Mouse (Mus musculus): Measurements from ENCODE around the gene Trp73.

Gene Trp73

GRCm38 (mm10) chr4:154028646-154029045, 111.4 kb downstream of the Trp73 start:
- no peak for DNase-seq (ENCODE audit: low spot score)

GRCm38 (mm10) chr4:154028066-154028465, 111.9 kb downstream of the Trp73 start:
- DNase-seq (ENCODE audit: low spot score), result no peak

- no peak for DNase-seq (ENCODE audit: low spot score)
Observed at GRCm38 (mm10) chr4:154026441-154026761, 113.6 kb downstream of the Trp73 start.

- DNase-seq (ENCODE audit: low spot score), result peak; percentile 82
Observed at GRCm38 (mm10) chr4:154025641-154026440, 114.2 kb downstream of the Trp73 start, which contains the start of gene Smim1. TSS of gene Smim1 (minus strand) at chr4:154026230.

- peak; percentile 40 for DNase-seq (ENCODE audit: low spot score)
Observed at GRCm38 (mm10) chr4:154024729-154025521, 115.1 kb downstream of the Trp73 start.

- DNase-seq (ENCODE audit: low spot score), result peak; percentile 78
Observed at GRCm38 (mm10) chr4:154023754-154024601, 116.0 kb downstream of the Trp73 start.

- no peak for DNase-seq (ENCODE audit: low spot score)
Observed at GRCm38 (mm10) chr4:154022844-154023243, 117.2 kb downstream of the Trp73 start.

- DNase-seq (ENCODE audit: low spot score), result peak; percentile 88
Observed at GRCm38 (mm10) chr4:154022407-154022806, 117.6 kb downstream of the Trp73 start.

GRCm38 (mm10) chr4:154021432-154021831, 118.6 kb downstream of the Trp73 start:
- DNase-seq (ENCODE audit: low spot score), result peak; percentile 60

- DNase-seq (ENCODE audit: low spot score), result no peak
Observed at GRCm38 (mm10) chr4:154019571-154019970, 120.4 kb downstream of the Trp73 start.

GRCm38 (mm10) chr4:154015476-154015875, 124.5 kb downstream of the Trp73 start:
- no peak for DNase-seq (ENCODE audit: low spot score)

GRCm38 (mm10) chr4:154012132-154012882, 127.7 kb downstream of the Trp73 start:
- peak; percentile 43 for DNase-seq (ENCODE audit: low spot score)

GRCm38 (mm10) chr4:154011646-154012089, 128.3 kb downstream of the Trp73 start, which contains the start of gene Lrrc47:
TSS of gene Lrrc47 (plus strand) at chr4:154011731.
- peak; percentile 89 for DNase-seq (ENCODE audit: low spot score)

GRCm38 (mm10) chr4:154010907-154011645, 128.9 kb downstream of the Trp73 start:
- DNase-seq (ENCODE audit: low spot score), result no peak

- no peak for DNase-seq (ENCODE audit: low spot score)
Observed at GRCm38 (mm10) chr4:154007759-154008158, 132.2 kb downstream of the Trp73 start.

- DNase-seq (ENCODE audit: low spot score), result no peak
Observed at GRCm38 (mm10) chr4:154006264-154006663, 133.7 kb downstream of the Trp73 start.
